Mouse (Mus musculus) liver, adult 2 months (tissue): ENCODE results near the gene Tor4a. TPM values are rescaled to one million over a fixed set of nuclear protein-coding genes. Genes with fewer than 3 reads are reported as not detected.

ENCODE experiments used
- DNase-seq: peaks from one replicate; pipeline ENCODE4 v3.0.0-alpha.2; 2011; ENCODE audit warnings: low read depth, low spot score; ENCODE audit errors: extremely low read depth
- H3K27ac ChIP-seq: fragments of 200-500 bp; replicated peaks from 2 replicates; pipeline ENCODE4 v1.5.1; 2012; ENCODE audit warnings: low read depth, mild to moderate bottlenecking, control low read depth, inconsistent platforms, low read length; ENCODE audit not compliant: insufficient read depth
- H3K27me3 ChIP-seq: fragments of 200-500 bp; 2 replicates; pipeline ENCODE4 v1.6.1; 2012; ENCODE audit warnings: mild to moderate bottlenecking, moderate library complexity, low read length, inconsistent platforms; ENCODE audit not compliant: control insufficient read depth, insufficient read depth
- H3K36me3 ChIP-seq: fragments of 200-500 bp; 2 replicates; pipeline ENCODE4 v1.6.1; 2012; ENCODE audit warnings: low read length, inconsistent platforms; ENCODE audit not compliant: control insufficient read depth, insufficient read depth
- H3K4me1 ChIP-seq: fragments of 200-500 bp; 2 replicates; pipeline ENCODE4 v1.6.1; 2011; ENCODE audit warnings: low read length; ENCODE audit not compliant: control insufficient read depth, insufficient read depth
- H3K4me3 ChIP-seq: fragments of 200-500 bp; 2 replicates; pipeline ENCODE4 v1.5.1; 2011; ENCODE audit warnings: low read depth, mild to moderate bottlenecking, control low read depth, low read length, moderate library complexity; ENCODE audit not compliant: insufficient read depth
- H3K79me2 ChIP-seq: fragments of 200-500 bp; 2 replicates; pipeline ENCODE4 v1.6.1; 2012; ENCODE audit warnings: inconsistent platforms, mild to moderate bottlenecking, low read length, moderate library complexity; ENCODE audit not compliant: control insufficient read depth, insufficient read depth
- H3K9ac ChIP-seq: fragments of 200-500 bp; 2 replicates; pipeline ENCODE4 v1.6.1; 2012; ENCODE audit warnings: low read depth, mild to moderate bottlenecking, control low read depth, inconsistent platforms, low read length
- CTCF ChIP-seq: fragments of 200-500 bp; IDR thresholded peaks from 2 replicates; pipeline ENCODE4 v1.5.1; 2011; ENCODE audit warnings: low read depth, low read length, control low read depth
- POLR2A ChIP-seq: fragments of 200-500 bp; IDR thresholded peaks from 2 replicates; pipeline ENCODE4 v1.6.1; 2011; ENCODE audit warnings: low read length, control low read depth; ENCODE audit not compliant: insufficient read depth; ENCODE audit errors: extremely low read depth
- WGBS: fragments of 180-500 bp; shearing (Covaris S2); methylation state at CpG from one replicate; pipeline ENCODE4 v1.1.7; 2018; 5-methylcytosine and 5-hydroxymethylcytosine counted together
- polyA plus RNA-seq: library from polyadenylated mRNA; depleted of rRNA; stranded (reverse); fragments of >200 nt; gene quantifications from 2 replicates; pipeline ENCODE4 v1.2.3, GENCODE M21; 2012; rRNA removed
- total RNA-seq: library from RNA; depleted of rRNA; stranded (reverse); fragments of >200 nt; gene quantifications from 2 replicates; pipeline ENCODE4 v1.2.3, GENCODE M21; 2014; rRNA removed

Tor4a gene
- 4.6 TPM in 2 replicates for total RNA-seq
- 4.3 and 7.0 TPM in 2 replicates for polyA plus RNA-seq

- Histone ChIP-seq H3K79me2 (no peaks in the 10 kb centered on the region), H3K27me3 (no peaks in the 10 kb centered on the region), H3K4me1 (peaks cover 5% of the 10 kb centered on the region; the same call in 1 of the 2 replicates), H3K36me3 (peaks cover 11% of the 10 kb centered on the region; the same call in 1 of the 2 replicates), H3K27ac (peak within 1 kb of the TSS; percentile 62), H3K4me3 (peak within 1 kb of the TSS; percentile 55), H3K9ac (peak within 1 kb of the TSS; percentile 51)
- peak; percentile 66 for DNase-seq
- WGBS = 21% methylated on average over 8 of the region's 8 CpGs
- TF ChIP-seq POLR2A = 0 out of 2 replicates have a peak, but pooled peaks have one; percentile 25
- 0 out of 2 replicates have a peak, but pooled peaks have one; percentile 4 for TF ChIP-seq CTCF
Observed at GRCm38 (mm10) chr2:25196172-25196954, at the start of gene Tor4a. Gene Tor4a (minus strand): TSS chr2:25196886.

GRCm38 (mm10) chr2:25244144-25244543 lies 47.5 kb upstream of the Tor4a start:
- Histone ChIP-seq H3K36me3 (no peaks in the 10 kb centered on the region), H3K27ac (no peak overlapping the region), H3K4me1 (peaks cover 4% of the 10 kb centered on the region; the same call in 1 of the 2 replicates), H3K4me3 (no peak overlapping the region), H3K9ac (no peak overlapping the region), H3K27me3 (0 out of 2 replicates have a peak, but pooled peaks cover 7% of the 10 kb centered on the region), H3K79me2 (no peaks in the 10 kb centered on the region; the same call in 1 of the 2 replicates)
- no peak for DNase-seq
- 87% methylated on average over 4 of the region's 4 CpGs for WGBS
- TF ChIP-seq POLR2A (no peak), CTCF (no peak)

GRCm38 (mm10) chr2:25243342-25243741 lies 46.7 kb upstream of the Tor4a start:
- 85% methylated on average over 8 of the region's 8 CpGs for WGBS
- Histone ChIP-seq H3K79me2 (no peaks in the 10 kb centered on the region; the same call in 1 of the 2 replicates), H3K4me3 (no peak overlapping the region), H3K4me1 (peaks cover 4% of the 10 kb centered on the region; the same call in 1 of the 2 replicates), H3K27me3 (0 out of 2 replicates have a peak, but pooled peaks cover 7% of the 10 kb centered on the region), H3K9ac (no peak overlapping the region), H3K36me3 (no peaks in the 10 kb centered on the region), H3K27ac (no peak overlapping the region)
- no peak for DNase-seq
- TF ChIP-seq POLR2A = no peak
- TF ChIP-seq CTCF = no peak

GRCm38 (mm10) chr2:25242101-25242506 lies 45.4 kb upstream of the Tor4a start, which contains the start of the genes Rnf208 and Cysrt1:
Gene Rnf208 (plus strand): TSS chr2:25242255.
Gene Cysrt1 (minus strand): TSS chr2:25242452.
- TF ChIP-seq CTCF = no peak
- no peak for TF ChIP-seq POLR2A
- H3K9ac ChIP-seq = peak within 1 kb of the TSS; percentile 33; the same call in 1 of the 2 replicates

GRCm38 (mm10) chr2:25241438-25241775 lies 44.7 kb upstream of the Tor4a start:
- H3K9ac ChIP-seq = no peak overlapping the region

More at GRCm38 (mm10) chr2:25242101-25242506, 45.4 kb upstream of the Tor4a start, which contains the start of the genes Rnf208 and Cysrt1:
- 0 out of 2 replicates have a peak, but pooled peaks cover 7% of the 10 kb centered on the region for H3K27me3 ChIP-seq
- peaks cover 4% of the 10 kb centered on the region; the same call in 1 of the 2 replicates for H3K4me1 ChIP-seq
- H3K27ac ChIP-seq = no peak within 1 kb of the TSS
- H3K36me3 ChIP-seq = no peaks in the 10 kb centered on the region
- 2% methylated on average over 59 of the region's 59 CpGs for WGBS
- peak within 1 kb of the TSS; percentile 24; the same call in 1 of the 2 replicates for H3K4me3 ChIP-seq
- H3K79me2 ChIP-seq = no peaks in the 10 kb centered on the region; the same call in 1 of the 2 replicates
- no peak for DNase-seq

More at GRCm38 (mm10) chr2:25241438-25241775, 44.7 kb upstream of the Tor4a start:
- Histone ChIP-seq H3K4me1 (peaks cover 4% of the 10 kb centered on the region; the same call in 1 of the 2 replicates), H3K27ac (no peak overlapping the region), H3K4me3 (no peak overlapping the region), H3K79me2 (no peaks in the 10 kb centered on the region; the same call in 1 of the 2 replicates), H3K36me3 (no peaks in the 10 kb centered on the region), H3K27me3 (0 out of 2 replicates have a peak, but pooled peaks cover 7% of the 10 kb centered on the region)
- TF ChIP-seq CTCF = no peak
- TF ChIP-seq POLR2A = no peak
- WGBS = 17% methylated on average over 6 of the region's 6 CpGs
- DNase-seq = no peak
